Mouse (Mus musculus): ENCODE measurements around the gene Ccdc47.

Ccdc47 gene

DNA sequence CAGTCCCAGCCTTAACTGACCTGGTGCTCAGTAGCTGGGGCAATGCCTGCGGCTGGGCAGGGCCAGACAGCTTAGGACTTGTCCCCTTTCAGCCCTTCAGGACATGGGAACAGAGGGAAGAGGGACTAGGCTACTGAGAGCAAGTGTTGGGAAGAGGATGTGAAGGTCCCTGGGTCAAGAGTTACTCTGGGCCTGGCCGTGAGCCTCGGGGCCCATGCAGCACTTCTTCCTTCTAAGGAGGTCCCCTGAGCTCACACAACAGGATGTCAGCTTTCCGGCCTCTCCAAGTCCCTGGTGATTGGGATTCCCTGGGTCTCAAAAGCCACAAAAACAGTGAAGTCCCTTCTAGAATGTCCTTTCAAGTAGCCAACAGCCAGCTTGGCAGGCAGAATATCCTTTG, 52.6 kb downstream of the Ccdc47 start:
- intact Hi-C loops (cut with DNase I) = loop anchor here (5.0 kb wide), 1 partner anchor 34 kb away; no protein-coding TSS in a partner anchor

- intact Hi-C loops (cut with DNase I) = loop anchor here (5.0 kb wide), 1 partner anchor 35 kb away; no protein-coding TSS in a partner anchor
Measured at GRCm38 (mm10) chr11:106162237-106162636, 53.9 kb downstream of the Ccdc47 start.

DNA sequence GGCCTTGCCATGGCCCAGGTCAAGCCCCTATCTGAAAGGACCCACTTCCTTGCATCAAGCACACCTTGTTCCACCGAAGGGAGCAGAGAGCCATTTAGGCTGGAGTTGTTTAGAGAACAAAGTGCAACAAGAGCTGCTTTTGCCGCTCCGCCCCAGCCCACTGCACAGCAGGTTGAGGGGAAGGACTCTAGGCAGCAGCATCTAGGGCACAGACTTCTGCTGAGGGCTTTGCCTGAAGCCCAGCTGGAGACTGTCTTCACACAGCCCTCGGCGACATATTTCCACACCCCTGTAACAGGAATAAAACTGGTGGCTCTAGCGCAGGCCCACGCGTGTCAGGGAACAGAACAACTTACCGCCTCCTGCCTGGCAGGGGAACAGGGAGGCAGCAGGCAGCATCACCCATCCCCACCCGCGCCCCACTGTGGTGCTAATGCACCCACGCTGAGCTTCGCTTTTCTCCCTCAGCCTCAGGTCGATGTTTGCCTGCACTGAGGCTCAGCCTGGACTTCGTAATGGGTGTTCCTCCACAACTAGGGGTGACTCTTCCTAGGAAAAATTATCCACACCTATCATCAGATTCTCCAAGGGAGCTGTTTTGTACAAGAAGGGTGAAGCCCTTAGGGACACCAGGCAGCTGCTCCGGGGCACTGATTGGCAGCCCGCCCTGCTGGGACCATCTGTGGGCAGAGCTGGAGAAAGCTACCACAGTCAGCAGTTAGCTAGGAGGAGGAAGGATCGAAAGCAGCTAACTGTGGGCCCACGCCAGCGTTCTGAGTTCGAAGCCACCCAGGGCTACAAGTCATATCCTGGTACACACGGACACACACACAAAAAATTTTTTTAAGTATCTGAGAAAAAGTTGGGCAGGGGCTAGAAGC, 55.1 kb downstream of the Ccdc47 start, which contains the start of the genes Gm10840 and Limd2:
TSS of gene Gm10840 (plus strand) at position 10 of the 881 bp plus-strand sequence.
TSS of gene Limd2 (minus strand) at position 20 of the 881 bp plus-strand sequence.
- intact Hi-C loops (cut with DNase I) = loop anchor here (5.0 kb wide), 1 partner anchor 36 kb away; no protein-coding TSS in a partner anchor

GRCm38 (mm10) chr11:106159921-106160840, 56.0 kb downstream of the Ccdc47 start:
- intact Hi-C loops (cut with DNase I) = loop anchor here (5.0 kb wide), 1 partner anchor 37 kb away; no protein-coding TSS in a partner anchor

DNA sequence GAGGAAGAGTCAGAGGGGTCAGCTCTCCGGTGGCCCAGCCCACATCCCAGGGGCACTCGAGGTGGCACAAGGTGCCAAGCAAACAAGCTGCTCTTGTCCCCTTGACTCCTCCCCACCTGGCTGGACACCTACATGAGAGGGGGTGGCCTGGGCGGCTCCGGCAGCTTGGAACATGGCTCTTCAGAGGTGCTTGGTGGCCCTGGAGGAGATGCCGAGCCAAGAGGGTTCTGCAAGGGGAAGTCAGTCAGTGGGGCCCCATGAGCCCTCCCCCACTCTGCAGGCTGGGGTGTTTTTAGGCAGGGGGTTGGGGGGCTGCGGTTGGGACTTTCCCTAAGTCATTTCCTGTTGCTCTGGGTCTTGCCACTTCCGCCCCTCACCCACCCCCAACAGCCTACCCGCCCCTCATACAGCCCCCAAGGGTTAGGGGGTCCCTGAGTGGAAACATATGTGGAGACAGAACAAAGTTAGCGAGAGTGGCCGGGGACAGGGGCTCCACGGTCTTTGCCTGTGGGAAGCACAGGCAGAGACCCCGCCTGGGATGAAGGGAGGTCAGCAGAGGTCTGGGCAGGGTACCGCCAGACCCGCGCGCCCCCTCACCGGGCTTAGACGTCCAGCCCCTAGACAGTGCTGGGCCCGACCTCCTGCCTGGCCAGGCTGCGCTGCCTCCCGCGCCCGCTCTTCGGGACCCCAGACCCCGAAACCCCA, 56.8 kb downstream of the Ccdc47 start:
- intact Hi-C loops (cut with DNase I) = no loop called here

DNA sequence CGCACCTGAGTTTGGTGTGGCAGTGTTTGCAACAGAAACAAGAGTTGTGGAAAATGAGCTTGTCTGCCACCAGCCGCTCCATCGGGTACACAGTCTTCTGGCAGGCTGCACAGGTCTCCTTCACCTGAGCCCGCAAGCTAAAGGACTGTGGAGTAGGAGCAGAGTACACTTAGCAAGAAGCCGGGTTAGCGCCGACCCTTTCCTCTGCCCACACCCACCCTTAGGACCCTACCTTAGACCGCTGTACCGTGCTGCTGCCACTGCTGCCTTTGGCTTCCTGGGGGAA, 57.3 kb downstream of the Ccdc47 start:
- intact Hi-C loops (cut with DNase I) = no loop called here

DNA sequence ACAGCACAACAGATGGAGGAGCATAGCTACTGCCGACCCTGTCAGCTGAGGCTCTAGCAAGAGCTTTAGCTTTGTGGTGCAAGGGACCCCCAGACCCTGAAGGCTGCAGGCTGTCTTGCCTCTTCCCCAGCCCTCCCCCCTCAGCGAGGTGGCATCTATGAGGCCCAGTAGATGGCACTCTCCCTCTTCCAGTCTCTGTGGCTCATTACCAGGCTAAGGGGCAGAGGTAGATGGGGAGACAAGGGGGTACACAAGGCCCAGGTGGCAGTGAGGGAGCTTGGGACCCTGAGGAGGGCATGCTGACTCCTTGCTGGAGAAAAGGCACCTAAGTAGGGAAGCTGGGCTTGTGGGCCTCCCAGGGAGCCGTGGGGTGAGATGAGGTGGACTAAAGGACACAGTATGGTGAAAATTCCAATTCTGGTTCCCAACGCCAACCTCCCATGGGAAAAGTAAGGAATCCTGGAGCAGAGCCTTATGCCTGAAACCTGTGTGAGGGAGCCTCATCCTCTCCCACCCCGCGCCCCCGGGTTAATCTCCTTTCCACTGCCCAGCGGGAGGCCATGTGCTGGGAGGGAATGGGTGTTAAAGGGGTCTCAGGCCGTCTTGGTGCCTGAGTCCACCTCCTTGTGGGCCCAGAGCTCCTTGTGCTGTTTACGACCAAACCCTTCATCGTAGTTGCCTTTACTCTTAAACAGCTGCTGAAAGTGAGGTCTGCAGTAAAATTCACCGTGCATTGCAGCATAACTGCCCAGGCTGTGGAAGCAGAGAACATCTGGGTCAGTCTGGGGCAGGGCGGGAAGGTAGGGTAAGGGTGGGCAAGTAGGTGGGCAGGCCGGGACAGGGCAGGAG, 57.8 kb downstream of the Ccdc47 start:
- intact Hi-C loops (cut with DNase I) = no loop called here

- intact Hi-C loops (cut with DNase I) = no loop called here
Measured at GRCm38 (mm10) chr11:106157154-106157553, 59.0 kb downstream of the Ccdc47 start.

- intact Hi-C loops (cut with DNase I) = no loop called here
Measured at GRCm38 (mm10) chr11:106156257-106156656, 59.9 kb downstream of the Ccdc47 start.

DNA sequence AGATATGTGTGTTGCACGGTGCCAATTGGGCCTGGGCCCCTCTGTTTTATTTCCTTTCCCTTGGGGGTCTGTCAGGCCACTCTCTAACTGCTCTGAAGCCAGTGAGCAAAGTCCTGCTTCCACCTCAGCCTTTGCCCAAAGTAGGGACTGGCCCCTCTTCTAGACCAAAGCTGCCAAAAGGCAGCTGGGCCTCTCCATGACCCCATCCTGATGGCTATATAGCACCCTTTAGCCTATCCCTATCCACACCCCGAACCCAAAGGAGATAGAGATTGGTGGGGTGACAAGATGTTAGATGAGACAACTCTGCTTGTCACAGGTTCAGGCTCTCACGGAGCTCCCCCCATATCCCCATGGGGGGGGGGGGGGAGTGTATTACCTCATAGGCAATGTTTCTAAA, 60.4 kb downstream of the Ccdc47 start:
- intact Hi-C loops (cut with DNase I) = no loop called here

DNA sequence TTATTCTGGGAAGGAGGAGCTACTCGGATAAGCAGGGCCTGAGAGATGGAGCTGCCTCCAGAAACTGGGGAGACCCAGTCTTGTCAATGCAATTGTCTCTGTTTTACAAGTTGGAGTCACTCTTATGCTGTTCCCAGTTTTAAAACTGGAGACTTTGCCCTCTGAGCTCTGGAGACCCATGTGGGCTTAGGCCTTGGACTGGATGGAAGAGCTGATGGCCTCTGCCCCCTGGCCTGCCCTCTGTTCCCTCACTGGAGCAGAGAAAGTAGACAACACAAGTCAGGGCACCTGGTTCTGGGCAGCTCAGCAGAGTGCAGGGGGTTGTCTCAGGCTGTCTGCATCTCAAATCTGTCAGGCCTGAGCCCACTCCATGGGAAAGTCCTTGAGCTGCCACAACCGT, 61.4 kb downstream of the Ccdc47 start:
- intact Hi-C loops (cut with DNase I) = no loop called here

DNA sequence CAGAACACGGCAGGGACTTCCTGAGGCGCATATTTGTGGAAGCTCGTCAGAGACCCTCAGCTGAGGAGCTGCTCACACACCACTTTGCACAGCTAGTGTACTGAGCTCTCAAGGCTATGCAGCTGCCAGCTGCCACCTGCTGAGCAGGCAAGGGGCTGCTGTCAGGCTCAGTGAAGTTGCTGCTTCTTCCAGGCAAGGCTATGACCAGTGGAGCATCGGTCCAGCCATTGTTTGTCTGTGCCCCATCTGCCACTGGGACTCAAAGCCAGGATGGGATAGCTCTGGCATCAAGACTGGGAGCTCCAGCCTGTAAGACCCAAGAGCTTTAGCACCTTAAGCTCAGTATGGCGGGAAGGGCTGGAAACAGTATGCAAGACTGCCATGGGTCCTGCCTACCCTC, 62.1 kb downstream of the Ccdc47 start:
- intact Hi-C loops (cut with DNase I) = no loop called here

GRCm38 (mm10) chr11:106152132-106152531, 64.0 kb downstream of the Ccdc47 start:
- intact Hi-C loops (cut with DNase I) = no loop called here

DNA sequence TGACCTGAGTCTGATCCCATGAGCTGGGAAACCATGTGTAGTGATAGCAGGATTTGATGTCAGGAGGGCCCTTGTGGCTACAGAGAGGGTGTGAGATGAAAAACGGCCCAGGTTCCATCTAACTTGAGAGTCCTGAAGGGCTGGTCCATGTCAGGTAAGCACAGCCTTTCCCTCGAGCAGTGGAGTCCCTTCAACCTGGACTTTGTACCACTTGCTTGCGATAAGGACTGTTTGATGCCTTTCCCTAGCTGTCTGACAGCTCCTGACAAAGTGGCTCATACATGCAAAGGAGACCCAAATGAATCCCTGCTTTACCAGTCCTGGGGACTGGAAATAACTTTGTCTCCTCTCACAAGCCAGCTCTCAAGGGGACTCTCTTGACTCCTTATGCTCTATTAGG, 64.9 kb downstream of the Ccdc47 start:
- intact Hi-C loops (cut with DNase I) = no loop called here
